Mouse (Mus musculus) stomach, embryonic 15.5 days (tissue): ENCODE results near the gene Tmem251. TPM values are rescaled to one million over a fixed set of nuclear protein-coding genes. Genes with fewer than 3 reads are reported as not detected.

Experiments
- ATAC-seq: fragments of 200-750 bp; cut with Nextera tagmentation; 2 replicates; pipeline ENCODE4 v1.8.0; 2017; ENCODE audit warnings: low read depth, moderate number of reproducible peaks, moderate TSS enrichment; ENCODE audit not compliant: insufficient read depth, low FRiP score
- H3K27ac ChIP-seq: fragments of 300-500 bp; sonication (generic); 2 replicates; pipeline ENCODE4 v1.5.1; 2015; ENCODE audit warnings: mild to moderate bottlenecking, inconsistent platforms
- H3K27me3 ChIP-seq: fragments of 300-500 bp; sonication (generic); replicated peaks from 2 replicates; pipeline ENCODE4 v1.6.1; 2015; ENCODE audit warnings: inconsistent platforms
- H3K36me3 ChIP-seq: fragments of 300-500 bp; sonication (generic); 2 replicates; pipeline ENCODE4 v1.6.1; 2015; ENCODE audit warnings: inconsistent platforms
- H3K4me1 ChIP-seq: fragments of 300-500 bp; sonication (generic); 2 replicates; pipeline ENCODE4 v1.6.1; 2015; ENCODE audit warnings: inconsistent platforms
- H3K4me2 ChIP-seq: fragments of 300-500 bp; sonication (generic); 2 replicates; pipeline ENCODE4 v1.6.1; 2015; ENCODE audit warnings: mild to moderate bottlenecking, inconsistent platforms
- H3K4me3 ChIP-seq: fragments of 300-500 bp; sonication (generic); replicated peaks from 2 replicates; pipeline ENCODE4 v1.5.1; 2015; ENCODE audit warnings: inconsistent platforms
- H3K9ac ChIP-seq: fragments of 300-500 bp; sonication (generic); 2 replicates; pipeline ENCODE4 v1.6.1; 2015; ENCODE audit warnings: inconsistent platforms
- H3K9me3 ChIP-seq: fragments of 300-500 bp; sonication (generic); 2 replicates; pipeline ENCODE4 v1.6.1; 2016; ENCODE audit warnings: inconsistent platforms
- WGBS: fragments of 180-500 bp; shearing (Covaris S2); methylation state at CpG from one replicate; pipeline ENCODE4 v1.1.7; 2015; 5-methylcytosine and 5-hydroxymethylcytosine counted together
- polyA plus RNA-seq: library from polyadenylated mRNA; unstranded; fragments of >200 nt; fragmentation: Nextera tagmentation; extraction: Ambion mirVana; gene quantifications from 2 replicates; pipeline ENCODE4 v1.2.1, GENCODE M21; 2015

The Tmem251 gene
- polyA plus RNA-seq, 1 experiment from 2014 or later, result 12.9 TPM

- 3% methylated on average over 5 of the region's 5 CpGs for WGBS
- Histone ChIP-seq H3K27ac (no peak overlapping the region), H3K4me1 (peaks cover 18% of the 10 kb centered on the region; the same call in 1 of the 2 replicates)
Measured at GRCm38 (mm10) chr12:102758936-102759335, 15.4 kb downstream of the Tmem251 start.

GRCm38 (mm10) chr12:102761668-102762067 is 18.1 kb downstream of the Tmem251 start:
- H3K27me3 ChIP-seq, result no peaks in the 10 kb centered on the region
- peaks cover 10% of the 10 kb centered on the region for H3K36me3 ChIP-seq
- peaks cover 14% of the 10 kb centered on the region; the same call in 1 of the 2 replicates for H3K4me1 ChIP-seq
- ATAC-seq, result no peak
- no peak overlapping the region for H3K4me2 ChIP-seq
- H3K27ac ChIP-seq, result no peak overlapping the region
- 82% methylated on average over 3 of the region's 3 CpGs for WGBS
- H3K9ac ChIP-seq, result no peak overlapping the region
- no peak overlapping the region for H3K4me3 ChIP-seq
- H3K9me3 ChIP-seq, result no peaks in the 10 kb centered on the region

More at GRCm38 (mm10) chr12:102758936-102759335, 15.4 kb downstream of the Tmem251 start:
- no peaks in the 10 kb centered on the region for H3K9me3 ChIP-seq
- no peaks in the 10 kb centered on the region for H3K27me3 ChIP-seq
- peaks cover 2% of the 10 kb centered on the region; the same call in 1 of the 2 replicates for H3K36me3 ChIP-seq
- H3K4me2 ChIP-seq, result peak overlapping the region; percentile 67
- no peak for ATAC-seq
- H3K4me3 ChIP-seq, result peak overlapping the region; percentile 66
- peak overlapping the region; percentile 60 for H3K9ac ChIP-seq

- Histone ChIP-seq H3K4me2 (no peak overlapping the region), H3K9me3 (no peaks in the 10 kb centered on the region), H3K36me3 (peaks cover 28% of the 10 kb centered on the region), H3K4me3 (no peak overlapping the region), H3K27ac (no peak overlapping the region), H3K27me3 (no peaks in the 10 kb centered on the region), H3K4me1 (peaks cover 11% of the 10 kb centered on the region; the same call in 1 of the 2 replicates), H3K9ac (no peak overlapping the region)
- no peak for ATAC-seq
Measured at GRCm38 (mm10) chr12:102763696-102764095, 20.1 kb downstream of the Tmem251 start.

GRCm38 (mm10) chr12:102769000-102769399 is 25.4 kb downstream of the Tmem251 start:
- ATAC-seq, result no peak
- WGBS, result 90% methylated on average over 4 of the region's 4 CpGs
- no peaks in the 10 kb centered on the region for H3K9me3 ChIP-seq
- H3K27ac ChIP-seq, result no peak overlapping the region
- no peak overlapping the region for H3K4me2 ChIP-seq
- H3K27me3 ChIP-seq, result no peaks in the 10 kb centered on the region
- no peaks in the 10 kb centered on the region for H3K4me1 ChIP-seq
- H3K36me3 ChIP-seq, result peaks cover 60% of the 10 kb centered on the region
- H3K4me3 ChIP-seq, result no peak overlapping the region
- H3K9ac ChIP-seq, result no peak overlapping the region

GRCm38 (mm10) chr12:102771601-102772000 is 28.0 kb downstream of the Tmem251 start:
- no peak overlapping the region for H3K27ac ChIP-seq
- 96% methylated on average over 8 of the region's 8 CpGs for WGBS
- ATAC-seq, result no peak
- H3K9ac ChIP-seq, result no peak overlapping the region
- H3K27me3 ChIP-seq, result no peaks in the 10 kb centered on the region
- H3K4me3 ChIP-seq, result no peak overlapping the region
- peaks cover 68% of the 10 kb centered on the region for H3K36me3 ChIP-seq
- no peaks in the 10 kb centered on the region for H3K4me1 ChIP-seq
- H3K4me2 ChIP-seq, result no peak overlapping the region
- H3K9me3 ChIP-seq, result no peaks in the 10 kb centered on the region

- Histone ChIP-seq H3K36me3 (peaks cover 65% of the 10 kb centered on the region), H3K27ac (no peak overlapping the region), H3K9ac (no peak overlapping the region), H3K4me2 (no peak overlapping the region), H3K4me1 (no peaks in the 10 kb centered on the region), H3K27me3 (no peaks in the 10 kb centered on the region), H3K9me3 (no peaks in the 10 kb centered on the region), H3K4me3 (no peak overlapping the region)
- no peak for ATAC-seq
- 95% methylated on average over 5 of the region's 5 CpGs for WGBS
Measured at GRCm38 (mm10) chr12:102772676-102773075, 29.1 kb downstream of the Tmem251 start.

- Histone ChIP-seq H3K4me3 (no peak overlapping the region), H3K27me3 (no peaks in the 10 kb centered on the region), H3K36me3 (peaks cover 41% of the 10 kb centered on the region), H3K9me3 (no peaks in the 10 kb centered on the region), H3K4me1 (no peaks in the 10 kb centered on the region), H3K27ac (no peak overlapping the region), H3K9ac (no peak overlapping the region), H3K4me2 (no peak overlapping the region)
- ATAC-seq, result no peak
- 91% methylated on average over 14 of the region's 14 CpGs for WGBS
Measured at GRCm38 (mm10) chr12:102776035-102776434, 32.5 kb downstream of the Tmem251 start.

- 84% methylated on average over 5 of the region's 5 CpGs for WGBS
- Histone ChIP-seq H3K4me3 (no peak overlapping the region), H3K4me1 (no peaks in the 10 kb centered on the region), H3K9me3 (no peaks in the 10 kb centered on the region), H3K27me3 (no peaks in the 10 kb centered on the region), H3K4me2 (no peak overlapping the region), H3K36me3 (peaks cover 25% of the 10 kb centered on the region; the same call in 1 of the 2 replicates), H3K27ac (no peak overlapping the region), H3K9ac (no peak overlapping the region)
- no peak for ATAC-seq
Measured at GRCm38 (mm10) chr12:102778151-102778550, 34.6 kb downstream of the Tmem251 start.

GRCm38 (mm10) chr12:102779452-102779851 is 35.9 kb downstream of the Tmem251 start:
- H3K27me3 ChIP-seq, result no peaks in the 10 kb centered on the region
- peaks cover 17% of the 10 kb centered on the region; the same call in 1 of the 2 replicates for H3K36me3 ChIP-seq
- no peaks in the 10 kb centered on the region for H3K9me3 ChIP-seq
- H3K4me1 ChIP-seq, result no peaks in the 10 kb centered on the region
- 43% methylated on average over 3 of the region's 3 CpGs for WGBS
- no peak overlapping the region for H3K4me3 ChIP-seq
- H3K9ac ChIP-seq, result no peak overlapping the region
- no peak overlapping the region for H3K27ac ChIP-seq
- no peak overlapping the region for H3K4me2 ChIP-seq
- peak; percentile 75 for ATAC-seq

- H3K27me3 ChIP-seq, result no peaks in the 10 kb centered on the region
- WGBS, result 88% methylated on average over 5 of the region's 5 CpGs
Measured at GRCm38 (mm10) chr12:102782841-102783240, 39.3 kb downstream of the Tmem251 start.

GRCm38 (mm10) chr12:102784899-102785592 is 41.5 kb downstream of the Tmem251 start:
- no peaks in the 10 kb centered on the region for H3K4me1 ChIP-seq
- no peak overlapping the region for H3K9ac ChIP-seq
- WGBS, result 82% methylated on average over 19 of the region's 19 CpGs
- H3K27ac ChIP-seq, result no peak overlapping the region
- peaks cover 16% of the 10 kb centered on the region for H3K36me3 ChIP-seq
- no peak for ATAC-seq
- no peak overlapping the region for H3K4me2 ChIP-seq
- H3K4me3 ChIP-seq, result no peak overlapping the region
- H3K27me3 ChIP-seq, result no peaks in the 10 kb centered on the region
- no peaks in the 10 kb centered on the region for H3K9me3 ChIP-seq

More at GRCm38 (mm10) chr12:102782841-102783240, 39.3 kb downstream of the Tmem251 start:
- no peak overlapping the region for H3K4me3 ChIP-seq
- H3K4me1 ChIP-seq, result no peaks in the 10 kb centered on the region
- H3K27ac ChIP-seq, result no peak overlapping the region
- H3K4me2 ChIP-seq, result no peak overlapping the region
- no peak for ATAC-seq
- H3K9me3 ChIP-seq, result no peaks in the 10 kb centered on the region
- no peak overlapping the region for H3K9ac ChIP-seq
- peaks cover 10% of the 10 kb centered on the region for H3K36me3 ChIP-seq

- ATAC-seq, result no peak
- no peaks in the 10 kb centered on the region for H3K27me3 ChIP-seq
- 81% methylated on average over 5 of the region's 5 CpGs for WGBS
- H3K4me1 ChIP-seq, result no peaks in the 10 kb centered on the region
- no peak overlapping the region for H3K27ac ChIP-seq
- H3K4me3 ChIP-seq, result no peak overlapping the region
- no peaks in the 10 kb centered on the region for H3K9me3 ChIP-seq
- H3K4me2 ChIP-seq, result no peak overlapping the region
- H3K36me3 ChIP-seq, result peaks cover 16% of the 10 kb centered on the region
- H3K9ac ChIP-seq, result no peak overlapping the region
Measured at GRCm38 (mm10) chr12:102785593-102785985, 42.0 kb downstream of the Tmem251 start.
